Mouse (Mus musculus) stomach, postnatal 0 days (tissue): Measurements from ENCODE around the gene Gm11239.
"Not testable (repeated sequence)": the region's sequence is repeated elsewhere in the genome, so short reads cannot be mapped to it uniquely, and the experiment has no call there.

Experiments
- CTCF ChIP-seq: IDR thresholded peaks from 2 replicates; pipeline ENCODE4 v1.5.1; 2016; ENCODE audit warnings: antibody characterized with exemption, low read depth, mild to moderate bottlenecking, moderate library complexity
- EP300 ChIP-seq: optimal IDR thresholded peaks from 2 replicates; pipeline ENCODE3; 2016; ENCODE audit warnings: antibody characterized with exemption

DNA sequence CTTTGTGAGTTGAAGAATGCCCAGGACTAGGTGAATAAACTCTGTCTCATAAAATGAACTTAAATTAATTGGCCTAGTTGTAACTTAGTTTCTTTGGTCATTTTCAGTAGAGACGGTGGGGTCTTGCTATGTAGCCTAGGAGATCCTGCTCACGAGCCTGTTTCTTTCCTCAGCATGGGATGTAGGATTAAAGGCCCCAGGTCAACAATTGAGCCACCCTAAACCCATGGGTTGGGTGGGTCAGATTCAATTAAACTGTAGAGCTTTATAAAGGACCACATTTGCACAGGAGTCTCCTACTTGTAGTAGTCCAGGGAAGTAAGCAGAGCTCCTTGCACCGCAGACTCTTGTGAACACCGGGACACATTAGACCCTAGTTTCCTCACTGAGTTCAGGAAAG is at the start of gene Gm11239:
- TF ChIP-seq CTCF, EP300: not testable (repeated sequence)
